Mouse (Mus musculus) mouse trophoblast stem cell (cell line): ENCODE data around the gene Gm37240.

Experiments
- in situ Hi-C, 2 experiments: fragments of 300-500 bp; cut with MseI, MboI; formaldehyde crosslinking; loops; 2 replicates in 1 of 2; 3 replicates in 1 of 2; pipeline ENCODE4 v1.15.1; 2025

Gm37240 gene

GRCm38 (mm10) chr3:85827815-85828214 is 59.5 kb downstream of the Gm37240 start:
- in situ Hi-C loops = no loop called here

- in situ Hi-C loops = no loop called here
These were observed 60.0 kb downstream of the Gm37240 start for GRCm38 (mm10) chr3:85827283-85827682.

- in situ Hi-C loops = no loop called here
These were observed 66.3 kb downstream of the Gm37240 start for GRCm38 (mm10) chr3:85820839-85821548.

- in situ Hi-C loops = no loop called here
These were observed 68.0 kb downstream of the Gm37240 start for GRCm38 (mm10) chr3:85819319-85819718.

GRCm38 (mm10) chr3:85817191-85817590 is 70.1 kb downstream of the Gm37240 start, which contains the start of gene Fam160a1:
TSS of gene Fam160a1 (minus strand) at chr3:85817291.
- in situ Hi-C loops = no loop called here

GRCm38 (mm10) chr3:85814241-85814640 is 73.1 kb downstream of the Gm37240 start:
- in situ Hi-C loops = no loop called here

- in situ Hi-C loops = no loop called here
These were observed 74.0 kb downstream of the Gm37240 start for GRCm38 (mm10) chr3:85813101-85814014.

GRCm38 (mm10) chr3:85812010-85812409 is 75.3 kb downstream of the Gm37240 start:
- in situ Hi-C loops = no loop called here

GRCm38 (mm10) chr3:85793166-85793565 is 94.2 kb downstream of the Gm37240 start:
- in situ Hi-C loops = no loop called here

- in situ Hi-C loops = no loop called here
These were observed 97.6 kb downstream of the Gm37240 start for GRCm38 (mm10) chr3:85789748-85790147.

GRCm38 (mm10) chr3:85786501-85786900 is 100.8 kb downstream of the Gm37240 start:
- in situ Hi-C loops = no loop called here

- in situ Hi-C loops = no loop called here
These were observed 106.4 kb downstream of the Gm37240 start for GRCm38 (mm10) chr3:85780906-85781305.

GRCm38 (mm10) chr3:85780332-85780731 is 107.0 kb downstream of the Gm37240 start:
- in situ Hi-C loops = no loop called here

GRCm38 (mm10) chr3:85777841-85778240 is 109.5 kb downstream of the Gm37240 start:
- in situ Hi-C loops = no loop called here

- in situ Hi-C loops = no loop called here
These were observed 110.0 kb downstream of the Gm37240 start for GRCm38 (mm10) chr3:85777356-85777755.

- in situ Hi-C loops = no loop called here
These were observed 110.6 kb downstream of the Gm37240 start for GRCm38 (mm10) chr3:85776707-85777106.

GRCm38 (mm10) chr3:85776126-85776525 is 111.2 kb downstream of the Gm37240 start:
- in situ Hi-C loops = no loop called here

GRCm38 (mm10) chr3:85773886-85774285 is 113.4 kb downstream of the Gm37240 start:
- in situ Hi-C loops = no loop called here

- in situ Hi-C loops = no loop called here
These were observed 113.9 kb downstream of the Gm37240 start for GRCm38 (mm10) chr3:85773425-85773824.

- in situ Hi-C loops = no loop called here
These were observed 122.4 kb downstream of the Gm37240 start for GRCm38 (mm10) chr3:85764937-85765337.

- in situ Hi-C loops = no loop called here
These were observed 123.1 kb downstream of the Gm37240 start for GRCm38 (mm10) chr3:85764008-85764834.

- in situ Hi-C loops = no loop called here
These were observed 129.4 kb downstream of the Gm37240 start for GRCm38 (mm10) chr3:85757944-85758343.
